Mouse (Mus musculus): ENCODE results near the gene Tspan5.

- TF ChIP-seq TAL1 (IDR thresholded peaks at IDR 0.05; ENCODE audit: low read length) (no peak), GATA1 (IDR thresholded peaks at IDR 0.05; ENCODE audit: low read length) (no peak)
Observed at GRCm38 (mm10) chr3:138774607-138774943, 32.6 kb downstream of the Tspan5 start.
